Mouse (Mus musculus) c-Kit-positive CD71-negative TER-119-negative erythroid progenitor cells, embryonic 14.5 days (primary cell): ENCODE data around the gene Larp1b.

ENCODE experiments used
- DNase-seq: peaks from one replicate; pipeline ENCODE4 v3.0.0-alpha.2; 2013; ENCODE audit warnings: low read depth

Gene Larp1b

GRCm38 (mm10) chr3:41082885-41083789 is 133.5 kb downstream of the Larp1b start, which contains the start of gene Pgrmc2:
Pgrmc2 (minus strand) TSS chr3:41083046.
- peak; percentile 90 for DNase-seq

GRCm38 (mm10) chr3:41083790-41084112 is 134.1 kb downstream of the Larp1b start:
- DNase-seq = peak; percentile 12

- no peak for DNase-seq
Observed at GRCm38 (mm10) chr3:41084421-41084820, 134.8 kb downstream of the Larp1b start.

GRCm38 (mm10) chr3:41087071-41087470 is 137.4 kb downstream of the Larp1b start:
- DNase-seq = no peak
